Mouse (Mus musculus) liver, postnatal 0 days (tissue): ENCODE measurements around the gene Krba1. TPM values are rescaled to one million over a fixed set of nuclear protein-coding genes. Genes with fewer than 3 reads are reported as not detected.

Experiments used
- ATAC-seq: fragments of 200-750 bp; cut with Nextera tagmentation; 2 replicates; pipeline ENCODE4 v1.8.0; 2017; ENCODE audit warnings: mild to moderate bottlenecking, moderate library complexity
- DNase-seq: peaks from one replicate; pipeline ENCODE4 v3.0.0-alpha.2; 2016
- H3K27ac ChIP-seq: fragments of 300-500 bp; sonication (generic); 2 replicates; pipeline ENCODE4 v1.5.1; 2014; ENCODE audit warnings: antibody characterized with exemption, moderate library complexity, mild to moderate bottlenecking, low read depth
- H3K27me3 ChIP-seq: fragments of 300-500 bp; sonication (generic); 2 replicates; pipeline ENCODE4 v1.6.1; 2014; ENCODE audit warnings: low read length, control low read depth, mixed read lengths; ENCODE audit not compliant: insufficient read depth
- H3K36me3 ChIP-seq: fragments of 300-500 bp; sonication (generic); replicated peaks from 2 replicates; pipeline ENCODE4 v1.6.1; 2014; ENCODE audit warnings: mild to moderate bottlenecking, control low read depth, low read length, moderate library complexity, mixed read lengths; ENCODE audit not compliant: insufficient read depth
- H3K4me1 ChIP-seq: fragments of 300-500 bp; sonication (generic); 2 replicates; pipeline ENCODE4 v1.6.1; 2014; ENCODE audit warnings: antibody characterized with exemption, mild to moderate bottlenecking, control low read depth; ENCODE audit not compliant: insufficient read depth
- H3K4me2 ChIP-seq: fragments of 300-500 bp; sonication (generic); 2 replicates; pipeline ENCODE4 v1.6.1; 2014; ENCODE audit warnings: low read depth, mild to moderate bottlenecking, low read length, moderate library complexity, mixed read lengths
- H3K4me3 ChIP-seq: fragments of 300-500 bp; sonication (generic); 2 replicates; pipeline ENCODE4 v1.5.1; 2014; ENCODE audit warnings: low read depth, low read length
- H3K9ac ChIP-seq: fragments of 300-500 bp; sonication (generic); replicated peaks from 2 replicates; pipeline ENCODE4 v1.6.1; 2014; ENCODE audit warnings: mild to moderate bottlenecking, moderate library complexity
- H3K9me3 ChIP-seq: fragments of 300-500 bp; sonication (generic); 2 replicates; pipeline ENCODE4 v1.6.1; 2016; ENCODE audit warnings: mild to moderate bottlenecking, control low read depth, low read length, mixed read lengths
- CTCF ChIP-seq: sonication (generic); IDR thresholded peaks from 2 replicates; pipeline ENCODE4 v1.5.1; 2016; ENCODE audit warnings: antibody characterized with exemption, low read depth
- EP300 ChIP-seq: IDR thresholded peaks from 2 replicates; pipeline ENCODE4 v1.6.1; 2016; ENCODE audit warnings: antibody characterized with exemption, low read depth, mild to moderate bottlenecking
- WGBS: fragments of 180-500 bp; shearing (Covaris S2); extraction: QIAGEN DNeasy Blood & Tissue Kit; methylation state at CpG from one replicate; pipeline ENCODE4 v1.1.7; 2014; ENCODE audit not compliant: insufficient replicate concordance; 5-methylcytosine and 5-hydroxymethylcytosine counted together
- polyA plus RNA-seq: library from polyadenylated mRNA; unstranded; fragments of >200 nt; fragmentation: Nextera tagmentation; extraction: Ambion mirVana; gene quantifications from 2 replicates; pipeline ENCODE4 v1.2.1, GENCODE M21; 2015

Krba1 gene
- polyA plus RNA-seq: 1.9 and 2.2 TPM in 2 replicates

- TF ChIP-seq CTCF (no peak), EP300 (no peak)
- Histone ChIP-seq H3K4me1 (peaks cover 8% of the 10 kb centered on the region; the same call in 1 of the 2 replicates), H3K27ac (peak within 1 kb of the TSS; percentile 46; the same call in 1 of the 2 replicates), H3K4me2 (peak within 1 kb of the TSS; percentile 92), H3K4me3 (peak within 1 kb of the TSS; percentile 76), H3K9ac (peak within 1 kb of the TSS; percentile 78), H3K36me3 (no peaks in the 10 kb centered on the region), H3K27me3 (no peaks in the 10 kb centered on the region), H3K9me3 (no peaks in the 10 kb centered on the region)
- ATAC-seq: peak; percentile 90
- peak; percentile 81 for DNase-seq
- 3% methylated on average over 65 of the region's 65 CpGs for WGBS
These were observed at the start of gene Krba1 for GRCm38 (mm10) chr6:48395105-48396007. TSS of gene Krba1 (plus strand) at chr6:48395586.

- Histone ChIP-seq H3K9me3 (no peaks in the 10 kb centered on the region), H3K4me1 (no peaks in the 10 kb centered on the region), H3K4me3 (no peak overlapping the region), H3K36me3 (no peaks in the 10 kb centered on the region), H3K27me3 (no peaks in the 10 kb centered on the region), H3K27ac (no peak overlapping the region), H3K9ac (no peak overlapping the region), H3K4me2 (no peak overlapping the region)
- TF ChIP-seq EP300: no peak
- no peak for TF ChIP-seq CTCF
- ATAC-seq (no peak), DNase-seq (no peak)
- 47% methylated on average over 3 of the region's 3 CpGs for WGBS
These were observed 36.5 kb upstream of the Krba1 start for GRCm38 (mm10) chr6:48358897-48359296.

- 64% methylated on average over 11 of the region's 11 CpGs for WGBS
These were observed 28.9 kb upstream of the Krba1 start for GRCm38 (mm10) chr6:48366322-48366996.

GRCm38 (mm10) chr6:48388221-48388620 lies 7.2 kb upstream of the Krba1 start:
- Histone ChIP-seq H3K9ac (no peak overlapping the region), H3K4me2 (no peak overlapping the region), H3K27me3 (no peaks in the 10 kb centered on the region), H3K9me3 (no peaks in the 10 kb centered on the region), H3K4me3 (no peak overlapping the region), H3K36me3 (no peaks in the 10 kb centered on the region), H3K4me1 (no peaks in the 10 kb centered on the region), H3K27ac (peak overlapping the region; percentile 58; the same call in 1 of the 2 replicates)
- TF ChIP-seq EP300: peak; percentile 29; the same call in 1 of the 2 replicates
- no peak for TF ChIP-seq CTCF
- DNase-seq (no peak), ATAC-seq (peak; percentile 86)
- WGBS: 44% methylated on average over 3 of the region's 3 CpGs

More at GRCm38 (mm10) chr6:48366322-48366996, 28.9 kb upstream of the Krba1 start:
- H3K9me3 ChIP-seq: no peaks in the 10 kb centered on the region
- H3K4me3 ChIP-seq: no peak overlapping the region
- TF ChIP-seq EP300 (no peak), CTCF (no peak)
- H3K27me3 ChIP-seq: no peaks in the 10 kb centered on the region
- DNase-seq: no peak
- H3K4me1 ChIP-seq: no peaks in the 10 kb centered on the region
- no peak overlapping the region for H3K27ac ChIP-seq
- H3K4me2 ChIP-seq: no peak overlapping the region
- H3K36me3 ChIP-seq: no peaks in the 10 kb centered on the region
- H3K9ac ChIP-seq: no peak overlapping the region
- no peak for ATAC-seq

GRCm38 (mm10) chr6:48393811-48394210 lies 1.6 kb upstream of the Krba1 start:
- no peak for TF ChIP-seq CTCF
- Histone ChIP-seq H3K27me3 (no peaks in the 10 kb centered on the region), H3K4me3 (no peak overlapping the region), H3K27ac (no peak overlapping the region), H3K4me1 (peaks cover 8% of the 10 kb centered on the region; the same call in 1 of the 2 replicates), H3K9ac (no peak overlapping the region), H3K9me3 (no peaks in the 10 kb centered on the region), H3K4me2 (no peak overlapping the region), H3K36me3 (no peaks in the 10 kb centered on the region)
- no peak for DNase-seq
- ATAC-seq: no peak

GRCm38 (mm10) chr6:48396008-48396595 lies 716 bp downstream of the Krba1 start:
- DNase-seq (no peak), ATAC-seq (no peak)
- Histone ChIP-seq H3K27ac (peak overlapping the region; percentile 46; the same call in 1 of the 2 replicates), H3K4me2 (peak overlapping the region; percentile 92), H3K9me3 (no peaks in the 10 kb centered on the region), H3K4me3 (peak overlapping the region; percentile 76), H3K4me1 (peaks cover 8% of the 10 kb centered on the region; the same call in 1 of the 2 replicates), H3K9ac (peak overlapping the region; percentile 78), H3K27me3 (no peaks in the 10 kb centered on the region), H3K36me3 (no peaks in the 10 kb centered on the region)
- 30% methylated on average over 15 of the region's 15 CpGs for WGBS
- no peak for TF ChIP-seq EP300
- no peak for TF ChIP-seq CTCF
